Mouse (Mus musculus) midbrain, embryonic 11.5 days (tissue): Measurements from ENCODE around the gene Casq2. TPM values are rescaled to one million over a fixed set of nuclear protein-coding genes. Genes with fewer than 3 reads are reported as not detected.
A peak's percentile ranks its signal among the peaks of the same experiment; 100 is the strongest.

Experiments
- ATAC-seq: fragments of 200-750 bp; cut with Nextera tagmentation; 2 replicates; pipeline ENCODE4 v1.8.0; 2017; ENCODE audit warnings: moderate TSS enrichment, moderate library complexity; ENCODE audit not compliant: low FRiP score
- DNase-seq: peaks from one replicate; pipeline ENCODE4 v3.0.0; 2015; ENCODE audit warnings: low spot score; ENCODE audit errors: missing footprints
- H3K27ac ChIP-seq: fragments of 300-500 bp; sonication (generic); 2 replicates; pipeline ENCODE4 v1.5.1; 2014; ENCODE audit warnings: low read depth, low read length
- H3K27me3 ChIP-seq: fragments of 300-500 bp; sonication (generic); 2 replicates; pipeline ENCODE4 v1.6.1; 2014; ENCODE audit warnings: mild to moderate bottlenecking, low read length, moderate library complexity, mixed read lengths; ENCODE audit not compliant: control insufficient read depth, insufficient read depth
- H3K36me3 ChIP-seq: fragments of 300-500 bp; sonication (generic); 2 replicates; pipeline ENCODE4 v1.6.1; 2014; ENCODE audit warnings: mild to moderate bottlenecking, low read length, moderate library complexity, mixed read lengths; ENCODE audit not compliant: control insufficient read depth, insufficient read depth
- H3K4me1 ChIP-seq: fragments of 300-500 bp; sonication (generic); 2 replicates; pipeline ENCODE4 v1.6.1; 2014; ENCODE audit warnings: low read length; ENCODE audit not compliant: control insufficient read depth, insufficient read depth
- H3K4me2 ChIP-seq: fragments of 300-500 bp; sonication (generic); 2 replicates; pipeline ENCODE4 v1.6.1; 2014; ENCODE audit warnings: mild to moderate bottlenecking, moderate library complexity
- H3K4me3 ChIP-seq: fragments of 300-500 bp; sonication (generic); 2 replicates; pipeline ENCODE4 v1.5.1; 2014; ENCODE audit warnings: low read depth, low read length
- H3K9ac ChIP-seq: fragments of 300-500 bp; sonication (generic); 2 replicates; pipeline ENCODE4 v1.6.1; 2014; ENCODE audit warnings: low read length
- H3K9me3 ChIP-seq: fragments of 300-500 bp; sonication (generic); 2 replicates; pipeline ENCODE4 v1.6.1; 2016; ENCODE audit warnings: low read length; ENCODE audit not compliant: control insufficient read depth
- WGBS: fragments of 180-500 bp; shearing (Covaris S2); extraction: QIAGEN DNeasy Blood & Tissue Kit; methylation state at CpG from one replicate; pipeline ENCODE4 v1.1.7; 2014; 5-methylcytosine and 5-hydroxymethylcytosine counted together
- polyA plus RNA-seq: library from polyadenylated mRNA; unstranded; fragments of >200 nt; fragmentation: Nextera tagmentation; extraction: Ambion mirVana; gene quantifications from 2 replicates; pipeline ENCODE4 v1.2.1, GENCODE M21; 2014

Casq2 gene
- polyA plus RNA-seq, 1 experiment from 2014 or later, result not detected

DNA sequence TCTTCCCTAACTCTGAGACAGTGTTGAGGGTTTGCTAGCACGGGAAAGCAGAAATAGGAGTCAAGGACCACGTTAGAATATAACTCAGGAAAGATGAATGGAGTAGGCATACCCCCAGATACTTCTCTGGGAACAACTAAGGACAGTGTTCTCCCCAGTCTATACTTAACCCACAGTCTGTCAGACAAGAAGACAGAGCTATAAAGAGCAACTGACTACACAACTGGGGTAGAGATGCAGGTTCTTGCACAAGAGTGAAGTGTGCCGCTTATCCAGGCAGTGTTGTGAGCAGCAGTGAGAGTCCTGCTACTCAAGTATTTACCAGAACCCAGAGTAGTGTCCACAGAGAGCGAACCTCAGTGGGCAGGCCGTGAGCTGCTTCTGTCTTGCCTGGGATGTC is 16.5 kb upstream of the Casq2 start:
- H3K4me3 ChIP-seq, result no peak overlapping the region
- ATAC-seq, result no peak
- no peak for DNase-seq
- no peak overlapping the region for H3K9ac ChIP-seq
- no peaks in the 10 kb centered on the region for H3K4me1 ChIP-seq
- no peaks in the 10 kb centered on the region for H3K9me3 ChIP-seq
- no peak overlapping the region for H3K27ac ChIP-seq
- H3K4me2 ChIP-seq, result no peak overlapping the region
- no peaks in the 10 kb centered on the region for H3K36me3 ChIP-seq
- no peaks in the 10 kb centered on the region for H3K27me3 ChIP-seq
- 91% methylated on average over 5 of the region's 5 CpGs for WGBS

GRCm38 (mm10) chr3:102070360-102070759 is 15.9 kb upstream of the Casq2 start:
- no peak for DNase-seq
- ATAC-seq, result no peak
- no peak overlapping the region for H3K4me2 ChIP-seq
- no peaks in the 10 kb centered on the region for H3K9me3 ChIP-seq
- no peak overlapping the region for H3K27ac ChIP-seq
- no peaks in the 10 kb centered on the region for H3K27me3 ChIP-seq
- WGBS, result 92% methylated on average over 7 of the region's 7 CpGs
- no peaks in the 10 kb centered on the region for H3K4me1 ChIP-seq
- H3K36me3 ChIP-seq, result no peaks in the 10 kb centered on the region
- no peak overlapping the region for H3K4me3 ChIP-seq
- no peak overlapping the region for H3K9ac ChIP-seq

DNA sequence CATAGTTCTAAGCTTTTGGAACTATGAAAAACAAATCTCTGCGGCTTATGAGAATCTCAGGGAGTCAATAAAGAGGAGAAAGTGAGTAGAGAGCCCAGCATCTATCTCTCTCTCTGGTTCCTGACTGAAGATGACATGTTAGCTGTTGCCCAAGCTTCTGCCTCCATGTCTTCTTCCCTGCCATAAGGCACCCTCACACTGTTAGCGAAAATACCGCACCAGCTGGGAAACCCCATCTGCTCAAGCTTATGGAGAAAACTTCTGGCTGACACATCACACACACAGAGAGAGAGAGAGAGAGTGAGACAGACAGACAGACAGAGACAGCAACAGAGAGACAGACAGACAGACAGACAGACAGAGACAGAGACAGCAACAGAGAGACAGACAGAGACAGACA is 15.2 kb upstream of the Casq2 start:
- ATAC-seq, result no peak
- no peaks in the 10 kb centered on the region for H3K36me3 ChIP-seq
- no peaks in the 10 kb centered on the region for H3K4me1 ChIP-seq
- H3K27ac ChIP-seq, result no peak overlapping the region
- WGBS, result 93% methylated on average over 3 of the region's 3 CpGs
- H3K9ac ChIP-seq, result no peak overlapping the region
- H3K27me3 ChIP-seq, result no peaks in the 10 kb centered on the region
- H3K4me3 ChIP-seq, result no peak overlapping the region
- no peaks in the 10 kb centered on the region for H3K9me3 ChIP-seq
- DNase-seq, result no peak
- H3K4me2 ChIP-seq, result no peak overlapping the region

DNA sequence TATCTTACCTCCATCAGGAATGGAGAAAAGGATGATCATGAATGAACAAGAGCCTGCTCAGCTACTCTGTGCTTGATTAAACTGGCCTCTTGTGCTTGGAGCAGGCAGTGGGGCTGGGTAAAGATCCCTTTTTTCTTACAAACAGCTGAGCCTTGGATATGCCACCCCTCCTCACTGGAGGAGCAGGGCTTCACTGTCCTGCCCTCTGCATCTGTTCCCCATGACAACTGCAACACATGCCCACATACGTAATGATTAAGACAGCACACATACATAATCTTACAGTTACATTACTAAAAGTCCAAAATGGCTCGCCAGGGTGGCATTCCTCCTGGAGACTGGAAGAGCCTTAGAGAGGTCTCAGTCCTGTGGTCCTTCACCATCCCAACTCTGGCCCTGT is 6.8 kb upstream of the Casq2 start:
- Histone ChIP-seq H3K36me3 (no peaks in the 10 kb centered on the region), H3K9ac (no peak overlapping the region), H3K4me1 (no peaks in the 10 kb centered on the region), H3K27ac (no peak overlapping the region), H3K9me3 (no peaks in the 10 kb centered on the region), H3K4me2 (no peak overlapping the region), H3K4me3 (no peak overlapping the region), H3K27me3 (no peaks in the 10 kb centered on the region)
- DNase-seq (no peak), ATAC-seq (no peak)
- WGBS, result 82% methylated on average over 2 of the region's 2 CpGs

DNA sequence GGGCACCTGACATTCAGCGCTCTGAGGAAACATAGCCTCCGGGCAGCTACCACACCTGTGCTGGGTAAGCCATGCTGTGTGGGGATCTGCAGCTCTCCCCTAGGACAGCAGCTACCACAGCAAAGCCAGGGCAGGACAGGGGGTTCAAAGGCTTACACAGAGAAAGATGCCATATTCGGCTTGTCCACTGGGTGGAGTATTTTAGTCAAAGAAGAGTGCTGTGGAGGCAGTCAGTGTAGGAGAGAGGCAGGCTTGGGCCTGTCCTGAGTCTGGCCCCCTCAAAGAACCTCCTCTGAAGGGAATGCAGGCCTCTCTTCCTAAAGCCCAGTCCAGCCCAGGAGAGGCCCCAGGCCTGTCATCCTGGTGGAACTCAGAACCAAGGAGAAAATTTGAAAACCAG is 4.4 kb upstream of the Casq2 start:
- peak; percentile 97 for DNase-seq
- Histone ChIP-seq H3K4me2 (no peak overlapping the region), H3K9me3 (no peaks in the 10 kb centered on the region), H3K4me1 (no peaks in the 10 kb centered on the region), H3K9ac (no peak overlapping the region), H3K27ac (no peak overlapping the region), H3K4me3 (no peak overlapping the region), H3K27me3 (peaks cover 5% of the 10 kb centered on the region), H3K36me3 (no peaks in the 10 kb centered on the region)
- peak; percentile 86 for ATAC-seq
- 22% methylated on average over 3 of the region's 3 CpGs for WGBS

DNA sequence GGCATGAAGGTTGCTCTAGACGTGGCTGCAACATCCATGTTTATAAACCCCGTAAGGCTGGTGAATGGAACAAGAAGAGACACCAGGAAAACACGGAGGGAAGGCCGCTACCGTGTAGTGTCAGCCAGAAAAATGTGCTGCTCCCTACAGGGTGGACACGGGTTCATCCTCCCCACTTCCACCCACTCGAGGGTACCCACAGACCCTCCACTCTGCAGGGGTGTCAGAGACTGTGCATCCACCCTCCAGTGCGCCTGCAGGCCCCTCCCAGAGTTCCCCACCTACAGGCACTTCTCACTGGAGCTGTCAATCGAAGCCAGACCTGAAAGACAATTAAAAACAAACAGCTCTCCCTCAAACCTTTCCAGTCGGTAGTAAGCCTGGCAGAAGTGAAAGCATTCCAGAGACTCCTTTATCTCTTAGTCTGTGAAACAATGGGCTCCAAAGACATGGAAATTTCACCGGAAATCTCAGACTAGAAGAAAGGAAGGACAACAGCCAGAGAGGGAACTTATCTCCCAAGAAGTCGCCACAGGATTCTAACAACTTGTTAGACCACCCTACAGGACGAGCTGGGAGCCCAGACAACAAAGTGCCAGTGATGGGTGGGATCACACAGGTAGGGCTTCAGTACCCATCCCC is 2.5 kb upstream of the Casq2 start:
- H3K9me3 ChIP-seq, result no peaks in the 10 kb centered on the region
- no peak for ATAC-seq
- H3K9ac ChIP-seq, result no peak overlapping the region
- H3K36me3 ChIP-seq, result no peaks in the 10 kb centered on the region
- peak; percentile 87 for DNase-seq
- no peak overlapping the region for H3K4me2 ChIP-seq
- WGBS, result 13% methylated on average over 13 of the region's 13 CpGs
- no peak overlapping the region for H3K27ac ChIP-seq
- H3K27me3 ChIP-seq, result peaks cover 5% of the 10 kb centered on the region
- no peaks in the 10 kb centered on the region for H3K4me1 ChIP-seq
- H3K4me3 ChIP-seq, result no peak overlapping the region

GRCm38 (mm10) chr3:102084833-102085491 is 1.3 kb upstream of the Casq2 start:
- Histone ChIP-seq H3K4me1 (no peaks in the 10 kb centered on the region), H3K9ac (no peak overlapping the region), H3K27me3 (peaks cover 5% of the 10 kb centered on the region), H3K36me3 (no peaks in the 10 kb centered on the region), H3K4me3 (no peak overlapping the region), H3K9me3 (no peaks in the 10 kb centered on the region), H3K4me2 (no peak overlapping the region), H3K27ac (no peak overlapping the region)
- WGBS, result 56% methylated on average over 13 of the region's 13 CpGs
- DNase-seq (no peak), ATAC-seq (no peak)

DNA sequence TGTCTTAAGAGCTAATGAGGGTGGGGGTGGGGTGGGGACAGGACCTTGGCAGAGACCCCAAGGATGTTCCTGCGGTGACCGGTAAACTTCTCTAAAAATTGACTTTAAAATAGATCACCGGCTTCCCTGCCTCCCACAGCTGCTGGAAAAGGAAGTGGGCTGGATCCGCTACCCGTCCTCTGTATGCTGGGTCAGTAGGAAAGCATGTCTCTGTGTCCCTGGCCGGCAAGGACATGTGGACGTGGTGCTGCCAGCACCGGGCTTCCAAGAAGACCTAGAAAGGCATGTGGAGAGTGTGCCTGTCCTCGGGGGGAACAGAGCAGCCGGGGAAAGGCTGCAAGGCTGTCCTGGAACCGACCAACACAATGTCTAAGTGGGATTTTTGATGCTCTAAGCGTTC is 496 bp upstream of the Casq2 start:
- no peaks in the 10 kb centered on the region for H3K4me1 ChIP-seq
- 42% methylated on average over 12 of the region's 12 CpGs for WGBS
- DNase-seq, result no peak
- H3K4me2 ChIP-seq, result no peak overlapping the region
- no peaks in the 10 kb centered on the region for H3K9me3 ChIP-seq
- peaks cover 5% of the 10 kb centered on the region for H3K27me3 ChIP-seq
- H3K4me3 ChIP-seq, result no peak overlapping the region
- no peak overlapping the region for H3K9ac ChIP-seq
- no peak for ATAC-seq
- no peaks in the 10 kb centered on the region for H3K36me3 ChIP-seq
- H3K27ac ChIP-seq, result no peak overlapping the region

DNA sequence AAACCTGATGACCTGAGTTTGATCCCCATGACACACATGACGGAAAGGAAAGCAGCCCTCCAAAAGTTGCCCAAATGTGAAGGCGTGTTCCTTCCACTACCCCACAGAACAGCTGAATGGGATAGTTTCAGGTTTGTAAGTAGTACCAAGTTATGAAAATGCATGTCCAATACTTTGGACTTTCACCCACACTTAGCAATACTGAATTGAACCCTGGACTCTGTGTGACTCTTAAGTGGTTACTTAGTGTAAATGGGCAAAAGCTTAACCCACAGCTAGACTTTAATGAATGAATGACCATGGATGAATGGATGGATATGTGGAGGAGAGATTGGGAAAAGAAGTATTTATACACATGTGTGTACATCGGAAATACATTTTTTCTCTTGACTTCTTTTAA is 8.6 kb downstream of the Casq2 start:
- Histone ChIP-seq H3K9me3 (no peaks in the 10 kb centered on the region), H3K36me3 (no peaks in the 10 kb centered on the region), H3K4me3 (no peak overlapping the region), H3K4me1 (no peaks in the 10 kb centered on the region), H3K9ac (no peak overlapping the region), H3K4me2 (no peak overlapping the region), H3K27ac (no peak overlapping the region), H3K27me3 (no peaks in the 10 kb centered on the region)
- WGBS, result 82% methylated on average over 3 of the region's 3 CpGs
- ATAC-seq, result no peak
- DNase-seq, result no peak
